Mouse (Mus musculus) testis, adult 2 months (tissue): ENCODE data around the gene St6galnac4.

Experiments used
- CTCF ChIP-seq: fragments of 200-500 bp; IDR thresholded peaks from 2 replicates; pipeline ENCODE4 v1.5.1; 2012; ENCODE audit warnings: low read depth, mild to moderate bottlenecking, inconsistent platforms, low read length, moderate library complexity; ENCODE audit not compliant: control insufficient read depth, insufficient read depth, insufficient replicate concordance
- POLR2A ChIP-seq: fragments of 200-500 bp; IDR thresholded peaks from 2 replicates; pipeline ENCODE4 v1.6.1; 2012; ENCODE audit warnings: low read depth, mild to moderate bottlenecking, inconsistent platforms, low read length, moderate library complexity; ENCODE audit not compliant: control insufficient read depth

DNA sequence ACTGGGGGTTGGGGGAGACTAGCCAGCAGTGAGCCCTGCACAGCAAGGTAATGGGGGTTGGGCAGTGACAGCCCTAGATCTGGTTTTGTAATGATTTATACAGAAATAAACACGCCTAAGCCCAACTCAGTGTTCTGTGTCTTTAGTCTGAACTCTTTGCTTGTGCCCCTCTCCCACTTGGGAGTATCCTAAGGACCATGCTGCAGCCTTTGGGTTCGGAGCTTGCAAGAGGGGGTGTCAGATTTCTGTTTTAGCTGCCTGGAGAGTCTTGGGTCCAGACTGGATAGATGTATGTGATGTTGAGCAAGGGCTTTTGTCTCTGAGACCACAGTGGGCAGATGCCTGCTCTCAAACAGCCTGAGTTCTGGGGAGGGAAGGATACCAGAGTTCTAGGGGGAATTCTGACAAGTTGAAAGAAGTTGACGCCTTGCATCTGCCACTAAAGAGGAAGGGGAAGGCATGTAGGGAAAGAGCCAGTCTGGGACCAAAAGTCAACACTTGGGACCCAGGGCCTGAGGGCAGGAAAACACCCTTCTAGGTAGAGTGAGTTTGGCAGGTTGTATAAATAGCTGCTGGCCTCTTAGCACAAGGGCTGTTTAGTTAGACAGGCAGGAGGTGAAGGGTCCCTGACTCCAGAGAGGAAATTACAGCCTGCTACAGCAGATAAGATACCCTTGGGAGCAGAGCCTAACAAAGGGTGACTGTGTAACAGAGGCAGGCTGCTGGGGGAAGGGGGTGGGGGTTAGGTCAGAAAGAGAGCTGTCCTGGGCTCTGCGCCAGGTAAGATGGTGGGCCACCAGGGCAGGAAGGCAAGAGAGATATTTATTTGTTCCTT is 34.0 kb downstream of the St6galnac4 start:
- TF ChIP-seq POLR2A (no peak), CTCF (no peak)
